Mouse (Mus musculus) left cerebral cortex, postnatal 4 days (tissue): Measurements from ENCODE around the gene B4galt4. TPM values are rescaled to one million over a fixed set of nuclear protein-coding genes. Genes with fewer than 3 reads are reported as not detected.
A peak's percentile ranks its signal among the peaks of the same experiment; 100 is the strongest.
"Not testable (repeated sequence)": the region's sequence is repeated elsewhere in the genome, so short reads cannot be mapped to it uniquely, and the experiment has no call there.

Experiments used
- DNase-seq: peaks from one replicate; pipeline ENCODE4 v3.0.0-alpha.2; 2022
- intact Hi-C: fragments of 180-260 bp; cut with DNase I; formaldehyde crosslinking; loops from one replicate; pipeline ENCODE4 v1.15.1; 2025
- total RNA-seq, 2 experiments: library from RNA; stranded (reverse); gene quantifications; 2 replicates each; pipeline ENCODE4 v1.2.3; 2021

Gene B4galt4
- 10 to 100 TPM; 23.6 to 25.7 TPM for total RNA-seq

DNA sequence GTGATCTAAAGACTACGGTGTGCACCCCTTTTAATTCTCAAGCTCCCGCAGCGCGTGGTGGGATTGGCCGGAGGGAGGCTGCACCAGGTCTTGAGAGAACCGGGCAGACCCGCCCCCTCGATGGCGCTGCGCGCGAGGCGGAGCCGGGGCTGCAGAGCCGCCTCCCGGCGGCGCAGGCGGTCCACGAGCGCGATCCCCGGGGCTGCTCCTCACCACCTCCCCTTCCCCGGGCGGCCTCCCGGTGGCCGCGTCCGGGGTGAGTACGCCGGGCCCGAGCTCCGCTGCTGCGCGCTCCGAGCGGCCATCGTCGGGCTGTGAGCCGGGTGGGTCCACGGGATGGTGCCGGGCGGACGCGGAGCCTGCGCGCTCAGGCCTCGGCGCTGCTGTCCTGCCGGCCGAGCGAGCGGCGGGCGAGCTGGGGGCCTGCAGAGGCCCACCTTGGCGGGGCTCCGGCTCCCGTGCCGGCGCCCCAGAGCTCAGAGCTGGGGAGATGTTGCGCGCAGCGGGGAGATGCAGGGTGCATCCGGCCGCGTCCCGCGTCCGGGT, at the start of gene B4galt4:
Gene B4galt4 (plus strand): TSS at position 152 of the 546 bp plus-strand sequence.
- DNase-seq: peak; percentile 68
- intact Hi-C loops: no loop called here

DNA sequence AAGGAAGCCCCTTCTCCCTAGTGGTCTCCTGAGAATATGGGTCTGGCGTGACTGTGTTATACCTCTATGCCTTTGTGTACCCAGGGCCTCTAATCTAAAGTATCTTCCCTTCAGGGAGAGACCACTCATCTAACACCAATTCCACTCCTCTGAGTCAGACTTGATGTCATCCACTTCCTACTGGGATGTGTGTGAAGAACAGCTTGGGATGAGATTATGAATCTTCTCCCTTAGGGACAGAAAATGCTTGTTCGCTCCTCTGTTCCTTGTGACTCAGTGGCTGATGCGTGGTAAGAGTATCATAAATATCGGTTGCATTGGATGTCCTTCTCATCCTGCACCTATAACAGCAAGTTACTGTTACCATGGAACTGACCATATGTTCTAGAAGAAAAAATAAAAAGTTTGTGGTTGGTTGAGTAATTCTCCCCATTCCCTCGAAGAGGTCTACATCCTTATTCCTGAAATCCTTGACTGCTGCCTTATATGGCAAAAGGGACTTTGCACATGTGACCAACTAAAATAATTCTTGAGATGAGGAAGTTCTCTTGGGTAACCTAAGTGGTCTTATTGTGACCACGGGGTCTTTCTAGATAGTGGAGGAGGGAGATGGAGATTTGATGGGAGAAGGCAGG, 47.0 kb upstream of the B4galt4 start:
- DNase-seq: no peak
- intact Hi-C loops: no loop called here

DNA sequence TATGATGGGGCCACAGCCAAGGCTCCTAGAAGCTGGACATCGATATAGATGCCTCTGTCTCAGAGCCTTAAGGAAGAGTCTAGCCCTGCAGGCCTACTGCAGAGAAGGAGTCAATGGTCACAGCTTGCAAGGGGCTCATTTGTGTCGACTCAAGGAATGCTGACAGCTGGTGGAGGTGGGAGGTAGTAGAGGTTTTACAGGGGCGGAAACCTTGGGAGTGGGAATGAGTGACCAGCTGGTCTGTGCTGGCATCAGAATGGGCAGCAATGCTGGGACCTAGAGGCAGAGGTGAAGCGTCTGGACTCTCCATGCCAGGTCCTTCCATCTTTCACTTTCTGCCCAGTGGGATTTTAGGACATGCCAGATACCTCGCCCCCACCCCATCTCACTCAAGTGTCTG, 46.5 kb upstream of the B4galt4 start:
- intact Hi-C loops: no loop called here
- DNase-seq: no peak

DNA sequence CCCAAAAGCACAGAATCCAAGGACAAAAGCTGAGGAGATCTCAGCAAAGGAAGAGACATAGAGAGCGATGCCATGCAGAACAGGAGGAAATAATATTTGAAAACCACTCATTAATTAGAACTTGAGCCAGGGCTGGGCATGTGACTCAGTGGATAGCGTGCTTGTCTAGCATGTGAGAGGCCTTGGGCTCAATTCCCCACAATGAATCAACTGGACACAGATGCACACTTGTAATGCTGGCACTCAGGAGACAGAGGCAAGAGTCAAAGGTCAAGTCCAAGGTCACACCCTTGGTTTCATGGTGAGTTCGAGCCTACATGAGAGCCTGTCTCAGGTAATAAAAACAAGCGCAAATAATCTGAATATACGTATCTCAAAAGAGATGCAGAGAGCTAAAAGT, 44.5 kb upstream of the B4galt4 start:
- no peak for DNase-seq
- intact Hi-C loops: no loop called here

DNA sequence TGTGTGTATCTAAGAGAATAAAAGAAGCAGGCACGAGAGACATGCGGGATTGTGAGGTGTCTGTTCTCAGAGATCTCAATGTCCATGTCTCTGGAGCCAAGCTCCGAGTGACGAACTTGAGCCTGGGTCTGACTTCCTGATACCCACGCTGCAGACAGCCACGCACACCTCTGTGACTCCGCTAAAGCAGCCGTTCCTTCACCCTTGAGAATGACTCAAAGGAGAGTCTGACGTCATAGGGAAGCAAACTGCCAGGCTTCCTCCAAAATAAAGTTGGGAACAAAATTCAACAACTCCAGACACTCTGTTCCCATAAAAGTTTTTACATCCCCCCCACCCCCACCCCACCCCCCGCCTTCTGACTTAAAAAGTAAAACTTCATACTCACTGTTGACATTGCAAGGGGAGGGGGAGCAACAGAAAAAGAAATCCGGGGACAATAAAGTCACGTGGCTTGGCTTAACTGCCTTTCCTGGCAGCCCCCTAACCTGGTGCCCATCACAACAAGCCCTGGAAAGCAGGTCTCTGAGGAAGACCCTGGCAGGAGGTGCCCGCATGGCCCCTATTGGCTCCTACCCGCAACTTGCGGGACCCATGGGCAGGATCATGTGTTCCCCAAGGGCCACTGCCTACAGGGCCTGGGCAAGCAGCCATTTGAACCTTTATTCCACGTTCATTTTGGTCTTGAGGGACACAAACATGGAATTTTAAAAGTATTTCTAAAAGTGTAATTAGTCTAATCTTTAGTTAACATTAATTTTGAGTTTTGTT, 41.5 kb upstream of the B4galt4 start:
- DNase-seq: no peak

DNA sequence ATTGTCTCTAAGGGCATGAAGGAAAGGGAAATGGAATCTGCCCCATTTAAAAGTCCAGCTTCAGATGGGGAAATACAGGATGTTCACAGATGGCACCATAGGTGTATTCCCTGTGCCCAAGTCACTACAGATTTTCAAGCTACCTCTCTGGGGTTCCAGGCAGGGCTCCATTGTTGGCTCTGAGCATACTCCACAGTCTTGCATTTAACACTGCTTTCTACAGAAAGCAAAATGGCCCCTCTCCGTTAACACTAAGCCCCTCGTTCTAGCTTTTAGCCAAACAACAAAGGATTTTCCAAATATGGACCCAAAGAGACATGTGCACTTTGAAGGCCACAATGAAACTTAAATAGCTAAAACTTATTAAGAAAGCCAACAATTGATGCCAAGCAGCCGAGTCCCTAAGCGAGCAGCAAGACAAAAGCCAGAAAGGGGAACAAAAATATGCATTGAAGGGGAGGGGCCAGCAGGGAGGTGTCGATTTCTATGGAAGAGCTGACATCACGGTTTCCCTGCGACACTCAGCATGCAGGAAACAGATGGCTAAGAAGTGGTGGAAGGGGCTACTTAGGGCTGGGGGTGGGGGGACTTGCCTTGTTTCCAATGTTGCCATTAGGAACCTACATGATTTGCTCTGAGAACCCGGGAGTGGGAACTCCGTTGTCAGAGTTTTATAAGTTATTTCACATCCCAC, 40.4 kb upstream of the B4galt4 start:
- DNase-seq: no peak
- intact Hi-C loops: no loop called here

More for the DNA sequence above, 41.5 kb upstream of the B4galt4 start:
- intact Hi-C loops: no loop called here

DNA sequence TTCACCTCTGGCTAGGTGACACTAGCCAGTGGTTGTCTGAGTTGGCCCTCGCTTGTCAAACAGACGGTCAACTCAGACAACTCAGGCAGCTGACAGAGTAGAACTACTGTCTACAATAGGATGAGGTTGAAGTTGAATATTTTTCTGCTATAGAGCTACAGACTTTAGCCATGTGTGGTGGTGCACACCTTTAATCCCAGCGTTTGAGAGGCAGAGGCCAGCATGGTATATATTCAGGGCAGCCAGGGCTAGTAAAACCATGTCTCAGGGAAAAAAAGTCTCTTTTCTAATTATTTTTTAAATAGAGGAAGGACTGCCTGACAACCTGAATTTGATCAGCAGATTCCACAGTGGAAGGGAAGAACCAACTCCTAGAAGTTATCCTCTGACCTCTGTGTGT, 39.7 kb upstream of the B4galt4 start:
- intact Hi-C loops: no loop called here
- DNase-seq: no peak

DNA sequence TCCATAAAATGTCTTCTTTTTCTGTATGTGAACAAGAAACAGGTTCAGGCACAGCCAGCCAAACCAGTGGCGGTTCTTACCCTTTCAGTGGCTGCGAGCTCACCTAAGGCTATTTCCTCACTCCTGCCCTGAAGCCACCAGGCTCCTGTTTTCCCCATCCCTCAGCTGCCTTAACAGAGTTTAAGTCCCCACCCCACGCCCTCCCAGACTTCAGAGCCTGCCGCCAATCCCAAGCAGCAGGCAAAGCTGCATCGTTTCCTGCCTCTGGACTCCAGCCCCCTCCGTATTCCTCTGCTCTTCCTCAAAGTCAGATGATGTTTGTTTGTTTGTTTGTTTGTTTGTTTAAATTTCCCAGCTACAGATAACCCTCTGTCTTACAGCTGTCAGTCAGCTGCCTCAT, 38.6 kb upstream of the B4galt4 start:
- no peak for DNase-seq
- intact Hi-C loops: no loop called here

DNA sequence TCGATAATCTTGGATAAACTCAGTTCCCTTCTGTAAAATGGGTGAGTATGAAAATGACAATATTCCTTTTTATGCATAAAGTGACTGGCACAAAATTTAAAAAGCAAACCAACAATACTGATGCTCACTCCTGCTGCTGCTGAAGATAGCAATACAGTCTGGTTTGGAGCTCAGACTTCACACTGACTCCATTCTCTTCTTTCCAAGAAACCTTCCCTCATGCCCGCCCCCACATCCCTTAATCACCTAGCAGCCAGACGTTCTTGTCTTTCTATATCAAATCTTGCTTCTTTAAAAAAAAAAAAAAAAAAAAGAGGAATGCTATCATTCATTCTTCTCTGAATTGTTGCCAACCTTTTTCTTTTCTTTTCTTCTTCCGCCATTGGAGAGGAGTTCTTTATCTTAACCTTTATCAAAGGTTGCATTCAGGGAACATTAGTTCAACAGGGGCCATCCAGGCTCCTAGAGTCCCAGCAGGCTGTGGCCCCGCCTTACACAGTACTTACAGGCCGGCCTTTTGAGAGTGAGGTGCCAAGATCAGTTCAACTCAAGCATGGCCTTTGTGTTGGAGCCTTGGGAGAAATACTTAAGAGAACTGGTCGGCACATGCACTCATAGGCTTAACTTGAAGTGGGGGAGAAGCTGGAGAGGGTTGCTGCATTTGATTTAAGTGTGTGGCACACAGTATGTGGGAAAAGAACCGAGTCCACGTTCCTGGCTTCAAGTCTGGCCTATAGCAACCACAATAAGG, 36.4 kb upstream of the B4galt4 start:
- intact Hi-C loops: no loop called here
- no peak for DNase-seq

DNA sequence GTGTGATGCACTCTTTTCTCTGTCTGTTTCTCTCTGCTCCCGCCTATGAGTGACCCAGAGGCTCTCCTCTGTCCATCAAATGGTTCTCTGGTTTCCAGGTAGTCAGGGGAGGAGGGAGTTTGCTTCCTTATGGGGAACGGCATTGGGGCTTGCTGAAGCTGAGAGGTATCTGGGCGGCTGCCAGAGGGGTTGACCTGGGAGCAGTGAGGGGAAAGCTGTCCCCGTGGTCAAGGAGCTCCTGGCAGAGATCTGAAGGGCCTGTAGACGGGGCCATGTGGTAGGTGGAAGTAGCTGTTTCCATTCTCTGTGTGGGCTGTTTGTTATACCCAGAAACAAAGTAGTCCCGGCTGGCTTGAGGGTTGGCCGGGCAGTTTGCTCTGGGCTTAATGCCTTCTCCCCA, 35.3 kb upstream of the B4galt4 start:
- intact Hi-C loops: no loop called here
- DNase-seq: no peak

DNA sequence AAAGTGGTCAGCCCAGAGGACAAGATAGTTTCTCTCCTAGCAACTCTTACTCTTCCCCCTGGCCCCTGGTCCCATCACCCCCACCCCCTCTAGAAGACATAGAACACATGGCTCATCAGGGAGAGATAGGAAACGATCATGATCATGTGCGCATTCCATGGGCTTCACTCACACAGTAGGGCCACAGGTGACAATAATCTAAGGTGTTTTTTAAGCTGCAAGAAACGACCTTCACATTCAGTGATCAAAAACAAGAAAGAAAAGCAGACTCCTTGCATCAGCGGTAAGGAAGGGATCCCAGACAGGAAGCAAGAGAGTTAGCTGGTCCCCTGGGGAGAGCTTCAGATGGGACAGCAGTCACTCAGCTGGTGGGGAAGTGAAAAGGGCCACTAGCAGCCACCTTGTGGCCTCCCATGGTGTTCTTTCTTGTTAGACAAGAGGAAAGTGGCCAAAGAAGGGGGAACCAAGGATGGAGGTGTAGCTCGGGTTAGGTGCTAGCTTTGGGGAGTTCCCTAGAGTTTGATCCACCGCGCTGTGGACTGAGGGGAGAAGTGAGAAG, 33.0 kb upstream of the B4galt4 start:
- intact Hi-C loops: no loop called here
- DNase-seq: no peak

DNA sequence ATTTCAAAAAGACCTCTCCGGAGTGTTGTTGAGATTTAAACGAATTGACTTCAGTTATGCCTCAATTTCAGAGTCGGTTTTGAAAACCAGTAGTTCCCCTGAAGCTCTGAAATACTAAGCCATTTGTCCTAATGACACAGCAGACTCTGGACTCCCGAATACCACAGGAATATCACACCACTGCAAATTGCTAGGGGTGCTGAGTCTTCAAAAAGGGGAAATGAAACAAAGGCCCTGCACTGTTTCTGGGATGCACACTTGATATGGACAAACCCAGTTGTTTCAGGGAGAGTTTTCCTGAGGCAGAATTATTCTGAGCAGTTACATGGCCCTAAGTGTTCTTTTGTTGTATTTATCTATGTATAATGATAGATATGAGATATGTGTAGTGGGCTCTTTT, 30.8 kb upstream of the B4galt4 start:
- intact Hi-C loops: no loop called here
- DNase-seq: no peak

DNA sequence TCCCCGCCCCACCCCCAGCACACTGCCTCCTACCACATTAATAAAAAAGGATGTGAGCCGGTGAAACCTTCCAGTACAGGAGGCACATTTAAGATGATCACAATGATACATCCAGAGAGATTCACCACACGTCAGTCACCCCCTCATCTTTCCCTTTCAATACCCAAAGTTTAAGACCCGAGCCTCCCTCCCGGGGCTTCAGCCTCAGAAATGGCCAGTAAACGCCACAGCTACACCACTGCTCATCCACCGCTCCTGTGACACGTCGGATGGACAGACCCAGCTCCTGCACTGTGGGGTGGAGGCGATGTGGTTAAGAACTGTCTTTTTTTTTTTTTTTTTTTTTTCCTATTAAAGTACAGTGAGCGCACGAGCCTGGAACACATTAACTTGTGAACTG, 30.0 kb upstream of the B4galt4 start:
- DNase-seq: no peak
- intact Hi-C loops: no loop called here

DNA sequence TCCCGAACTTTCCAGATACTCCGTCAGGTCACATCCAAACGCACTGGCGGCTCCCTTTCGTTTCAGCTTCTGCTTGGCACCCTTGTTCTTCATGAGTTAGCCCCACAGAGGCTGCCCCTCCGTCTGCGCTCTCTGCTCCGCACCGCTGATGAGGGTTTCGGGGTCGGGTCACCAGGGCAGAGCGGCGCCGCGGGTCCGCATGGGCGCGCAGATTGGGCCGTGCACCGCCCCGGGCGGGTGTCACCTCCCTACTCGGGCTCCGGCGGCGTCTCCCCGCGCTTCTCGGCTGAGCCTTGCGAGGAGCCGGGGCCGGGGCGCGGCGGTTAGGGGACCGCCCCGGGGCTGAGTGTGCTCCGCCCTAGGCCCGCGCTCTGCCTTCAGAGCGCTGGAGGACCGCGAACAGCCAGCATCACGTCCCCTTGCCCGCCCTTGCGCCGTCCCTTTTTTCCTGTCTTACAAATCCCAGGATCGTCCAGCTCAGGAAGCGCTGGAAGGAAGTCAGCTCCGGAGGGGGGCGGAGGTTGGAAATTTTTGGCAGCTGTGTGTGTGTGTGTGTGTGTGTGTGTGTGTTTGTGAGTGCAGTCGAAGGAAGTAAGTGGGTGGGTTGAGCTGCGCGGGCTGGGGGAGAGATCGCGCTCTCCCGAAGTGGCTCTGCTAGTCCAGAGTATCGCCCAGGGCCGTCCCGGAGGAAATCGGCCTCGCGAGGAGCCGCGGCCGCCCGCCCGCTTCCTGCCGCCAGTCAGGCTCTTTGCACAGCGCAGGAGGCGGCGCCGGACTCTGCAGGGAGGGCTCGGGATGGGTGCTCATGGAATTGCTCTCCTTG, 29.3 kb upstream of the B4galt4 start, which contains the start of gene Arhgap31:
Gene Arhgap31 (minus strand): TSS at position 694 of the 823 bp plus-strand sequence.
- intact Hi-C loops: no loop called here
- DNase-seq: peak; percentile 63

DNA sequence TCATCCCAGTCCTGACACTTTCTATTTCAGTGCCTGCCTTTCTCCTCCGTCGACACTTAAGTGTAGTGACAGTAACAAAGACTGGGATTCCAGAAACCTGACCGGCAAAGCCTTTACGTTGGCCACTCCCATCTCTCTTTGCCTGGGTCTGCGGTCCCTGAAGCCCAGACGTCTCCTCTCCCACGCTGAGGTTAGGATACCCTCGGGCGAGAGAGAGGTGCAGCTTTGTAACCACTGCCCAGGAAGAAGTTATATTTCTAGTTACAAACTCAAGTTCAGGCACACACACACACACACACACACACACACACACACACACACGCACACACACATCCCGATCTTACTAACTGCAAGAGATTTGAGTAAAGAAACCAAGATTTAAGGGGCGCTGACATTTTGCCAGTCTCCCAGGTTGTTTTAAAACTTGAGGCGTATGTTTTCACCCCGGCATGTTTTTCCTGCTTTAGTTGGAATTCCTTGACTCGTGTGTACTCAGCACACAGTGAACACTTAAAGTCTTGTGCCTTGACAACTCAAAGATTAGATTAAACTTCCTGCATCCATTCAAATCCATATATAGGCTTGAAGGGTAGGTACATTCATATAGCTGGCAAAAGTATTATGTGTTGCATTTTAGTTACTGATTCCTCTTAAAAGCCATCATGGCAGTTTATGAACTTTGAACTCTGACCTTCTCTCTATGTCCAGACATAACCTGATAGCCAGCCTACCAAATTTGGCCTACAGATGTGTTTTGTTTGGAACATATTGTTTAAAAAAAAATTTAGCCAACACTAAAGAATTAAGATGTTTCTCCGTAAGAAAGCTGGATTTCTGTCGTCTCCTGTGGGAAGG, 28.4 kb upstream of the B4galt4 start:
- no peak for DNase-seq
- intact Hi-C loops: no loop called here

DNA sequence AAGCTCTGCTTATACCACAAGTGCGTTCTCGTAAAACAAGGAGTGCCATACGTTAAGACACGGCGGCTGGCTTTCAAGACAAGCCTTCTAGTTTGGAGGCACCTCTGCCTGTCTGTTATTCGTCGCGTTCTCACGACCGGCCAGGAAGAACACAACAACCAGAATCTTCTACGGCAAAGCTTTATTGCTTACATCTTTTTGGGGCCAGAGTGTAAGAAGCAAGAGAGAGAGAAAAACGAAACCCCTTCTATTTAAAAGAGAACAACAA, 27.9 kb upstream of the B4galt4 start:
- DNase-seq, intact Hi-C loops: not testable (repeated sequence)

DNA sequence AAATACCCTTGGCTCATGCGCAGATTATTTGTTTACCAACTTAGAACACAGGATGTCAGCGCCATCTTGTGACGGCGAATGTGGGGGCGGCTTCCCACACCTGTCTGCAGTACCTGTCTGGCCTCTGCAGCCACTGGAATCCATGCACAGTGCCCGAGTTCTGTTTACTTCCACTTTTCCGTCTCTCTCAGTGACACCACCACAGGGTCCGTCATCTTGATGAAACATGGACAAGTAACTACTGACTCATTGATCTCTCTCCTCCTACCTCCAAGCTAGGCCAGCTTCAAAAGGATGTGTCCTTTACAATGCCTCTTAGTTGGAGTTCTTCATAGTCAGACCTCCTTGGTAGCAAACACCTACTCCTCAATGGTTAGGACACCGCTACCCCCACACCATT, 20.7 kb upstream of the B4galt4 start:
- intact Hi-C loops: loop anchor here (10.0 kb wide), 2 partner anchors 107 to 187 kb away; no protein-coding TSS in a partner anchor
- DNase-seq: no peak

DNA sequence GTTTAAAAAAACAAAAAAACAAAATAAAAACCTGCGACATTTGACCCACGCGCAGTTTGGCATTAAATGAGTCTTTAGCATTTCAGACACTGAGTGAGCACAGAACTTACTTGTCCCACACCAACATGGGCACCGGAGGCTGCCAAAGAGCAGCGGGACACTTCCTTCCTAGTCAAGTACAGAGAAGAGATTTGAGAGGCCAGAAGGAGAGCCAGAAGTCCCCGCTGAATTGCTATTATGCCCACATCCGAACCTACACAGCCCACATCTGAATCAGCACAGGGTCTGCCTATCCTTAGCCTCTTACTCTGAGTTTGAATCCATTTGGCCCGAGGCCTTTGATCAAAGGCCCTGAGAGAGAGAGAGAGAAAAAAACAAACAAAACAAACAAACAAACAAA, 17.8 kb upstream of the B4galt4 start:
- intact Hi-C loops: loop anchor here (10.0 kb wide), 2 partner anchors 109 to 189 kb away; no protein-coding TSS in a partner anchor
- peak; percentile 81 for DNase-seq

DNA sequence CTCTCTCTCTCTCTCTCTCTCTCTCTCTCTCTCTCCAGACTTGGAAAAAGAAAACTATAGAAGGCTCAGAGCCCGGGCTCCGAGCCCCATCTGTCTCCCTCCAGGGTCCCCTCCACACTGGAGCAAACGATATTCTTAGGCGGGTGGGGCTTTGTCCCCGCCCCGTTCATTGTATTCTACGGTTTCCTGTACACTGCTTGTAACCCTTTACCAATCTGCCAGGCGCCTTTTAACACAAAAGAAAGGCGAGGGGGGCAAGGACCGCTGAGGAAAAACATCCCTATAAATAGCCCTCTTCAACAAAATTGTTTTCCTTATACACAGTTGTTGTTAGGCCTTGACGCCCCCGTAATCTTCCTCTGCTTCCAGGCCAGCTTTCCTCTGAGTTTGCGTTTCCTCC, 17.1 kb upstream of the B4galt4 start:
- DNase-seq: no peak
- intact Hi-C loops: loop anchor here (10.0 kb wide), 2 partner anchors 110 to 190 kb away; no protein-coding TSS in a partner anchor
